11 mouse cellular contexts compared by ENCODE assay signal in genomic region chr15:97839473-97839872, GRCm38 (mm10). TPM values are rescaled to one million over a fixed set of nuclear protein-coding genes. Genes with fewer than 3 reads are reported as not detected.
DNase-seq lines count a peak whose midpoint lies in the region; ATAC-seq lines count a peak whose summit lies in the region.
"Had no signal": no experiment of that assay in that cellular context is flagged by ENCODE, and none has a peak within 500 bp of the region (broad histone marks: within the 10 kb centered on the region; RNA-seq: fewer than 3 reads in every experiment).

No protein-coding gene starts in this region.

- no peaks in the 10 kb centered on the region for H3K9me3 ChIP-seq in heart, embryonic 13.5 days
- H3K9me3 ChIP-seq in limb, embryonic 11.5 days (ENCODE audit: control insufficient read depth, low read length): no peaks in the 10 kb centered on the region
- H3K9me3 ChIP-seq: forebrain, embryonic 15.5 days; midbrain, embryonic 12.5 days had no signal

- H3K4me1 ChIP-seq in heart, embryonic 13.5 days: peaks cover 50% of the 10 kb centered on the region
- peaks cover 21% of the 10 kb centered on the region for H3K4me1 ChIP-seq in limb, embryonic 11.5 days (ENCODE audit: control insufficient read depth, insufficient read depth, low read length)

- intact Hi-C loops in gastrocnemius, postnatal 36 days (cut with DNase I): no loop called here

- DNase-seq in heart, adult 18-20 months: no peak
- peak; percentile 47 for DNase-seq in thymus, postnatal 14 days
- DNase-seq in thymus, postnatal 0 days (ENCODE audit: low spot score): no peak
- no peak for DNase-seq in limb, embryonic 11.5 days (ENCODE audit: low spot score)
- no peak for DNase-seq in frontal cortex, postnatal 25 days (ENCODE audit: low spot score in 2 of 2)
- no peak for DNase-seq in frontal cortex, postnatal 36 days (ENCODE audit: low spot score in 2 of 2)
- no peak for DNase-seq in gastrocnemius, postnatal 36 days
- DNase-seq: cerebellum, postnatal 25 days had no signal

- H3K4me3 ChIP-seq in heart, embryonic 13.5 days: no peak overlapping the region
- H3K4me3 ChIP-seq in limb, embryonic 11.5 days (ENCODE audit: low read depth, low read length): no peak overlapping the region
- H3K4me3 ChIP-seq: forebrain, embryonic 15.5 days; midbrain, embryonic 12.5 days had no signal

- no peak overlapping the region for H3K4me2 ChIP-seq in heart, embryonic 13.5 days
- H3K4me2 ChIP-seq in limb, embryonic 11.5 days (ENCODE audit: low read depth, severe bottlenecking): no peak overlapping the region
- H3K4me2 ChIP-seq: forebrain, embryonic 15.5 days; midbrain, embryonic 12.5 days had no signal

- 0 out of 2 replicates have a peak, but pooled peaks cover 1% of the 10 kb centered on the region for H3K27me3 ChIP-seq in heart, embryonic 13.5 days (replicated peaks)
- H3K27me3 ChIP-seq in limb, embryonic 11.5 days (ENCODE audit: control insufficient read depth, insufficient read depth, low read length): no peaks in the 10 kb centered on the region
- H3K27me3 ChIP-seq: forebrain, embryonic 15.5 days had no signal

- H3K27ac ChIP-seq in heart, embryonic 13.5 days (replicated peaks): peak overlapping the region; percentile 72
- peak overlapping the region; percentile 39 for H3K27ac ChIP-seq in limb, embryonic 11.5 days (replicated peaks; ENCODE audit: low read depth, low read length)
- H3K27ac ChIP-seq: forebrain, embryonic 15.5 days; midbrain, embryonic 12.5 days had no signal

- H3K36me3 ChIP-seq in heart, embryonic 13.5 days: no peaks in the 10 kb centered on the region
- no peaks in the 10 kb centered on the region for H3K36me3 ChIP-seq in limb, embryonic 11.5 days (ENCODE audit: control insufficient read depth, insufficient read depth, low read length)
- H3K36me3 ChIP-seq: forebrain, embryonic 15.5 days; midbrain, embryonic 12.5 days had no signal

- ATAC-seq in heart, embryonic 13.5 days (ENCODE audit: extremely low read depth, insufficient number of reproducible peaks, low FRiP score, low TSS enrichment): no peak
- ATAC-seq in limb, embryonic 11.5 days (ENCODE audit: insufficient number of reproducible peaks, low FRiP score, low TSS enrichment, low read depth): no peak
- ATAC-seq: forebrain, embryonic 15.5 days had no signal

- 66% methylated on average over 4 of the region's 4 CpGs for WGBS in heart, embryonic 13.5 days
- 78% methylated on average over 4 of the region's 4 CpGs for WGBS in limb, embryonic 11.5 days

- no peak overlapping the region for H3K9ac ChIP-seq in heart, embryonic 13.5 days
- H3K9ac ChIP-seq in limb, embryonic 11.5 days (ENCODE audit: low read length): no peak overlapping the region
- H3K9ac ChIP-seq: forebrain, embryonic 15.5 days; midbrain, embryonic 12.5 days had no signal

RNA-seq across cellular contexts. Expression of gene Hdac7, which starts 4.8 kb away (rescaled TPM):
- 23.4 and 23.7 TPM in 2 replicates for polyA plus RNA-seq in heart, embryonic 13.5 days (2015; fragmentation: Nextera tagmentation; extraction: Ambion mirVana)
- 10 to 100 TPM; 19.3 to 26.3 TPM for total RNA-seq in heart, adult 18-20 months (2021)
- 111 and 122 TPM in 2 replicates for polyA plus RNA-seq in thymus, postnatal 0 days (2015; fragmentation: Nextera tagmentation; extraction: Ambion mirVana)
- polyA plus RNA-seq in limb, embryonic 11.5 days (2014; fragmentation: Nextera tagmentation; extraction: Ambion mirVana): 25.4 and 26.8 TPM in 2 replicates
- total RNA-seq in gastrocnemius, postnatal 36 days (2021): 10 to 100 TPM; 10.6 to 11.8 TPM
